Mouse (Mus musculus) urinary bladder, postnatal 25 days (tissue): ENCODE results near the gene Plod3.

ENCODE experiments used
- DNase-seq: peaks from one replicate; pipeline ENCODE4 v3.0.0; 2022; ENCODE audit warnings: low spot score

Plod3 gene

GRCm38 (mm10) chr5:136962966-136963540 is 23.8 kb upstream of the Plod3 start:
- no peak for DNase-seq

- peak; percentile 11 for DNase-seq
These were observed 21.6 kb upstream of the Plod3 start for GRCm38 (mm10) chr5:136965210-136965609.

- no peak for DNase-seq
These were observed 21.1 kb upstream of the Plod3 start for GRCm38 (mm10) chr5:136965686-136966085.

- DNase-seq: no peak
These were observed 20.5 kb upstream of the Plod3 start, which contains the start of gene Cldn15 for GRCm38 (mm10) chr5:136966331-136966730. Gene Cldn15 (plus strand): TSS chr5:136966616.

- no peak for DNase-seq
These were observed 19.9 kb upstream of the Plod3 start for GRCm38 (mm10) chr5:136966861-136967455.

GRCm38 (mm10) chr5:136967592-136967991 is 19.2 kb upstream of the Plod3 start:
- peak; percentile 19 for DNase-seq

- peak; percentile 79 for DNase-seq
These were observed 16.1 kb upstream of the Plod3 start for GRCm38 (mm10) chr5:136970703-136971102.

GRCm38 (mm10) chr5:136973670-136974069 is 13.1 kb upstream of the Plod3 start:
- DNase-seq: no peak

- DNase-seq: no peak
These were observed 9.1 kb upstream of the Plod3 start for GRCm38 (mm10) chr5:136977769-136978168.

- no peak for DNase-seq
These were observed 7.1 kb upstream of the Plod3 start for GRCm38 (mm10) chr5:136979762-136980161.

- DNase-seq: no peak
These were observed 5.8 kb upstream of the Plod3 start for GRCm38 (mm10) chr5:136980974-136981373.

- peak; percentile 59 for DNase-seq
These were observed 4.4 kb upstream of the Plod3 start for GRCm38 (mm10) chr5:136982338-136982930.

- DNase-seq: no peak
These were observed 2.0 kb upstream of the Plod3 start for GRCm38 (mm10) chr5:136984828-136985227.

GRCm38 (mm10) chr5:136987138-136987933 is 517 bp downstream of the Plod3 start:
- DNase-seq: peak; percentile 69

GRCm38 (mm10) chr5:136987934-136988271 is 1.1 kb downstream of the Plod3 start, which contains the start of gene Znhit1:
Gene Znhit1 (minus strand): TSS chr5:136988021.
- DNase-seq: no peak

- DNase-seq: no peak
These were observed 1.6 kb downstream of the Plod3 start for GRCm38 (mm10) chr5:136988420-136988819.

- DNase-seq: no peak
These were observed 3.0 kb downstream of the Plod3 start for GRCm38 (mm10) chr5:136989801-136990200.

- DNase-seq: no peak
These were observed 12.6 kb downstream of the Plod3 start for GRCm38 (mm10) chr5:136999449-136999848.

GRCm38 (mm10) chr5:137000612-137001011 is 13.8 kb downstream of the Plod3 start:
- DNase-seq: no peak

GRCm38 (mm10) chr5:137007276-137007675 is 20.5 kb downstream of the Plod3 start:
- no peak for DNase-seq

GRCm38 (mm10) chr5:137009988-137010387 is 23.2 kb downstream of the Plod3 start:
- peak; percentile 40 for DNase-seq

GRCm38 (mm10) chr5:137012401-137012950 is 25.7 kb downstream of the Plod3 start:
- no peak for DNase-seq
